Comparison of ENCODE assay signal across 9 mouse cellular contexts in the genomic region with DNA sequence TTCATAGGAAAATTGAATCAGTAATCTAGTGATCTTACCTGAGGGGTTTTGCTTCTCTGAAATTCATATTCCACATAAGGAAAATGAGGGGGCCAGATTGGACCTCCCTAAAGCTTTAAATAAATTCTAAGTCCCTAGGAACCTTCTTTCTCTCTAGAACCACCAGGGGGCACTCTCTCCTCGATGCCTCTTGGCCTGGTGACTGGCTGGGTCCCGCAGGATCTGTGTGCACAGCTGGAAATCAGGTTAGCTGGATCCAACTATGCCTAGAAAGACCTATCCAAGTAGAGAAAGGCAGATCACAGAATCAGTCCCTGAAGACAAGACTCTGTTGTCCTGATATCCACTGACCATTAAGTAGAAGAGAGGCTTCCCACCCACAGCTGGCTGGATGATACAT. TPM values are rescaled to one million over a fixed set of nuclear protein-coding genes. Genes with fewer than 3 reads are reported as not detected.
DNase-seq lines count a peak whose midpoint lies in the region; ATAC-seq and TF ChIP-seq lines count a peak whose summit lies in the region.
"Had no signal": no experiment of that assay in that cellular context is flagged by ENCODE, and none has a peak within 500 bp of the region (broad histone marks: within the 10 kb centered on the region; RNA-seq: fewer than 3 reads in every experiment).

No protein-coding gene starts in this region.

- no peak overlapping the region for H3K4me3 ChIP-seq in kidney, adult 2 months (ENCODE audit: insufficient read depth, low read depth, low read length)
- H3K4me3 ChIP-seq: neural tube, embryonic 13.5 days had no signal

- H3K36me3 ChIP-seq in kidney, adult 2 months (ENCODE audit: control insufficient read depth, insufficient read depth, low read length): no peaks in the 10 kb centered on the region

- no peaks in the 10 kb centered on the region for H3K27me3 ChIP-seq in kidney, adult 2 months (replicated peaks; ENCODE audit: control insufficient read depth, insufficient read depth, low read length)
- H3K27me3 ChIP-seq: neural tube, embryonic 13.5 days had no signal

- peak; percentile 77 for DNase-seq in kidney, adult 2 months
- DNase-seq in kidney, adult 11 months: no peak
- peak; percentile 89 for DNase-seq in MN1 (ENCODE audit: low spot score)
- peak; percentile 44 to 68 for DNase-seq in cerebellum, postnatal 25 days
- peak; percentile 60 to 76 for DNase-seq in heart, adult 9 months (ENCODE audit: low spot score in 2 of 2)
- peak; percentile 25 for DNase-seq in left cerebral cortex, adult 11 months (ENCODE audit: low spot score)

- WGBS in kidney, adult 2 months: 1% methylated on average over 2 of the region's 2 CpGs

- peak; percentile 81 for TF ChIP-seq CTCF in kidney, adult 2 months (conservative IDR thresholded peaks at IDR 0.05; ENCODE audit: insufficient read depth, insufficient read length, low read depth, low read length)

- no peak overlapping the region for H3K27ac ChIP-seq in kidney, adult 2 months (ENCODE audit: insufficient read depth, low read depth, low read length)
- H3K27ac ChIP-seq: neural tube, embryonic 13.5 days had no signal

- no peaks in the 10 kb centered on the region for H3K4me1 ChIP-seq in kidney, adult 2 months (ENCODE audit: control insufficient read depth, insufficient read depth, low read length)

- TF ChIP-seq POLR2A in kidney, adult 2 months (IDR thresholded peaks at IDR 0.05; ENCODE audit: low read depth, low read length): no peak

- ATAC-seq in megakaryocyte progenitor cell, adult 5-6 weeks (replicated peaks; ENCODE audit: poor library complexity): peak; percentile 67
- no peak for ATAC-seq in monocyte, adult 5-6 weeks (replicated peaks; ENCODE audit: insufficient number of reproducible peaks, low FRiP score, low TSS enrichment, poor library complexity, severe bottlenecking)

RNA-seq across cellular contexts. Expression of gene Sparc, which starts 33.2 kb away (rescaled TPM):
- 585 and 720 TPM in 2 replicates for polyA plus RNA-seq in kidney, adult 2 months (2012; rRNA removed)
- not detected in 2 replicates for total RNA-seq in megakaryocyte progenitor cell, adult 5-6 weeks (2015)
- total RNA-seq in megakaryocyte progenitor cell, adult 5-6 weeks (2017): not detected in 2 replicates
- total RNA-seq in monocyte, adult 5-6 weeks (2017): not detected in 3 replicates

RNA-seq across cellular contexts. Expression of gene Fat2, which starts 53.4 kb away (rescaled TPM):
- polyA plus RNA-seq in kidney, adult 2 months (2012; rRNA removed): 0.06 and 0.11 TPM in 2 replicates
- not detected in 2 replicates for total RNA-seq in megakaryocyte progenitor cell, adult 5-6 weeks (2015)
- total RNA-seq in megakaryocyte progenitor cell, adult 5-6 weeks (2017): not detected in 2 replicates
- total RNA-seq in monocyte, adult 5-6 weeks (2017): not detected in 3 replicates
